Mouse (Mus musculus): ENCODE measurements around the gene Map2k5.

The Map2k5 gene

DNA sequence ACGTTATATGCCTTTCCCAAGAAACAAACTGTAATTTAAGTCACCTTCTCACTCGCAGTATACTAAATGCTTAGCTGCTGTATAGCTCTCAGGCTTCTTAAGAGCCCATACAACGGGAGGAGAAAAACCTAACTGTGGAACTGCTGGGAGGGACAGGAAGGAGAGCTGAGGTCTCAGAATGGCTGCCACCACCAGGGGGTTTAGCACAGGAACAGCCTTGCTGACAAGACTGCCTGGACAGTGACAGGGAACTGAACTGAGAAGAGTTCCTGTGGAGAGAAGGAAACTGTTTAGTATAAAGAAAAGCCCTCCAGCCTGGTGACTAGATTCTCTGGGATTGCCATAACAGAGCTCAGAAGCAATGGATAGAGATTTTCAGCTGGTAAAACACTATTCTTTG lies 35.9 kb downstream of the Map2k5 start:
- DNase-seq (ENCODE audit: low spot score in 2 of 2), result no peak

DNA sequence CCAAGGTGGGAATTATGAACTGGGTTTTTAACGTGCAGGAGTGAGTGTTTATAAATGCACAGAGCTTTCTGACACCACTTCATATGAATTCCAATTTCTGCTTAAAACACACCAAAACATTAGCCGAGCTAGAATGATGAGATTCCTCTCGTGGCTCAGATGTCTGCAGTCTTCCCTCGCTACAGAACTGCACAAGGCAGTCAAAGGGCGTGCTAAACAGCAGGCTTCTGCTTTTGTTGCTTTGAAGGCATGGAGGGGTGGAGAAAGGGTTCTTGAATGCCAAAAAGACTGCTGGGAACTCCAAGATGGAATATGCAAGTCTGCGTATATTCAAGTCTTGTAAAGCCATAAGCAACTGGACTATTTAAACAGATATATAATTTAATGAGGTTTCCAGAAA lies 38.4 kb downstream of the Map2k5 start:
- no peak for DNase-seq (ENCODE audit: low spot score in 2 of 2)

DNA sequence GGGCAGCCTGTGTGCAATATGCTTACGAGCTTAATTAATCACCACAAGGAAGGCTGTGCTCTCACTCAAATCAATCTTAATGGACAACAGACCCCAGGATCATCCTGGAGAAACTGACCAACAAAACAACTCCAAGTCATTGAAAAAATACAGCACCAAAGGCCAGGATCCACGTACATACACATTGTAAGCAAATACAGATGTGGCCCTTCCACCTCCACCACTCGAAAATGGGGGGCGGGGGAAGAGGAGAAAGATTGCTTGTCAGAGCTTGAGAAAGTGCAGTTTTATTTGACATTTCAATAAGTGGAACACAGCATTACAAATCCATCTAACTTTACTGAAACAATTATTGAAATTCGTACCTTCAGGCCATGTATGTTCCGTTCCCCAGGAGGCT lies 39.0 kb downstream of the Map2k5 start:
- DNase-seq (ENCODE audit: low spot score in 2 of 2), result no peak

- no peak for DNase-seq (ENCODE audit: low spot score in 2 of 2)
These were observed 41.9 kb downstream of the Map2k5 start for GRCm38 (mm10) chr9:63335816-63336215.

DNA sequence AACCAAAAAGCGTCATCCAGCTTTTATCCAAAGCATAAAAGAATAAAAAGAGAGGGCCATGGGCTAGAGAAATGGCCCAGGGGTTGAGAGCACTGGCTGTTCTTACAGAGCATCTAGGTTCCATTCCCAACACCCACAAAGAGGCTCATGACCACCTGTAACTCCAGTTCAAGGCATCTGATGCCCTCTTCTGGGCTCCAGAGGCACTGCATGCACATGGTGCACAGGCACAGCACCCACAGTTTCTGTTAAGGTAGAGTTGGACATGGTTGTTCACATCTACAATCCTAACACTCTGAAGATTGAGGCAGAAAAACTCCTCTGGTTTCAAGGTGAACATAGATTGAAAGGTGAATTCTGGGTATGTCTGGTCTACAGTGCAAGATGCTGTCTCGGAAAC lies 44.6 kb downstream of the Map2k5 start:
- DNase-seq (ENCODE audit: low spot score in 2 of 2), result no peak

DNA sequence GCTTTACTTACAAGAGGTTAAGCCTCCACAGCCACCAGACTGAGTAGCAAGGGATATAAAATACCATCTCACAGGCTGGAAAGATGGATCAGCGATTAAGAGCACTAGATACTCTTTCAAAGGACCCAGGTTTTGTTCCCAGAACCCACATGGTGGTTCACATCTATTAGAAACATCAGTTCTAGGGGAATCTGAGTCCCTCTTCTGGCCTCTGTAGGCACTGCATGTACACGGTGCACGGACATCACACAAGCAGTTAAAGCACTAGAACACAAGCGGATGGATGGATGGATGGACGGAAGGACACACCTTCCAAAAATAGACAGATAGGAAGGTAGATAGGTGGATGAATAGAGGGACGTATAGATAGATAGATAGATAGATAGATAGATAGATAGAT lies 46.5 kb downstream of the Map2k5 start:
- no peak for DNase-seq (ENCODE audit: low spot score in 2 of 2)

- no peak for DNase-seq (ENCODE audit: low spot score in 2 of 2)
These were observed 48.6 kb downstream of the Map2k5 start for GRCm38 (mm10) chr9:63328958-63329685.

DNA sequence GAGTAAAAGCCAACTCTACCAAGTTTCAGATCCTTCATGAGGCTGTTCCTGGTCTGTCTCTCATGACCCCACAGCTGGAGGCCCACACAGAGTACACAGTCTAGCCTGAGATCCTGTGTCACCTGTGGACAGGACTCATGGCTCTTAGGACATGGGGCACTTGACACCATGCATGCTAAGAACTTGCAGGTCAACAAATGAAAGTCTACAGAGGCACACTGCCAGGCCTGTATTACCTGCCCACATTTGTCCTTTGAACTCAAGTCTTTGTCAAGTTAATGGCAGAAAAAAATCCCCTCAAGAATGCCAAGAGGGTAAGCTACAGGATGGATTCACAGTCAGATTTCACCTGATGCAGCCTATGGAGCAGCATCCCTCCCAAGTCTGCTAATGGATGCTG lies 62.5 kb downstream of the Map2k5 start:
- no peak for DNase-seq (ENCODE audit: low spot score in 2 of 2)

GRCm38 (mm10) chr9:63314126-63314525 lies 63.6 kb downstream of the Map2k5 start:
- no peak for DNase-seq (ENCODE audit: low spot score in 2 of 2)

DNA sequence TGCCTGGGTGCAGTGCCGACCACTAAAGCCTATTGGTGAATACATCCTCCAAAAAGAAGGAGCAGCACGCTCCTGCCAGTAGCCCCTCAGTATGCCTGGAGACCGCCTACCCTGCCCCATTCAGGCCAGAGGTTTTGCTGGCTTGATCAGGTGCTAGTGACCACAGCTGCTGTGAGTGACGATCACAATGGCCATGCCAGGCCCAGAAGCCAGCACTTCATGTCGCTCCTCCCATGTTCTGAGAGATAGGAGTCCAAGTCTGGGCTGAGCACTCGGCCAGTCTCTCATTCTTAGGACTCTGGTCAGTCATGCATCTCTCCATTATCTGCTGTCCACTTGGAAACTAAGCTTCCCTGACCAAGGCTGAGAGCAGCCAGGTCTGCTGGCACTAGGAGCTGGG lies 67.7 kb downstream of the Map2k5 start:
- DNase-seq (ENCODE audit: low spot score in 2 of 2), result no peak

GRCm38 (mm10) chr9:63309008-63309407 lies 68.7 kb downstream of the Map2k5 start:
- no peak for DNase-seq (ENCODE audit: low spot score in 2 of 2)

GRCm38 (mm10) chr9:63308441-63308840 lies 69.3 kb downstream of the Map2k5 start:
- DNase-seq (ENCODE audit: low spot score in 2 of 2), result no peak

GRCm38 (mm10) chr9:63302511-63302910 lies 75.2 kb downstream of the Map2k5 start:
- DNase-seq (ENCODE audit: low spot score in 2 of 2), result no peak

DNA sequence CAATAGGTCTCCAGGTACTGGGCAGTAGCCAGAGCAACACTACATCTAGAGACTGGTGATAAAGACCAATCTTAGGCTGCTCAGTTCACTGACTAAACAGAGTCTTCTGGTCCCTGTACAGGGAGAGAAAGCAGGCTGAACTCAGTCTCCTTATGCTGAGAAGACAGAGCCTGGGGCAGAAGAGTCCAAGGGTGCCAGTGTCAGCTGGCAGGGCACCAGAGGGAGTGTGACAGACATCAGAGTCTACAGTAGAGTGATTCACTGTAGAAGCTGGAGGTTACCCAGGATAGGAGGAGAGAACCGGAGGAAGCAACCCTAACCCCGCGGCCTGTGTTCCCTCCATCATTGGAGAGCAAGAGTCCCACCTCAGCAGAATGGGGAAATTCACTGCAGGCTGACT lies 79.0 kb downstream of the Map2k5 start:
- DNase-seq (ENCODE audit: low spot score in 2 of 2), result no peak

- DNase-seq (ENCODE audit: low spot score in 2 of 2), result no peak
These were observed 82.1 kb downstream of the Map2k5 start for GRCm38 (mm10) chr9:63295551-63295958.

GRCm38 (mm10) chr9:63294846-63295245 lies 82.9 kb downstream of the Map2k5 start:
- no peak for DNase-seq (ENCODE audit: low spot score in 2 of 2)

DNA sequence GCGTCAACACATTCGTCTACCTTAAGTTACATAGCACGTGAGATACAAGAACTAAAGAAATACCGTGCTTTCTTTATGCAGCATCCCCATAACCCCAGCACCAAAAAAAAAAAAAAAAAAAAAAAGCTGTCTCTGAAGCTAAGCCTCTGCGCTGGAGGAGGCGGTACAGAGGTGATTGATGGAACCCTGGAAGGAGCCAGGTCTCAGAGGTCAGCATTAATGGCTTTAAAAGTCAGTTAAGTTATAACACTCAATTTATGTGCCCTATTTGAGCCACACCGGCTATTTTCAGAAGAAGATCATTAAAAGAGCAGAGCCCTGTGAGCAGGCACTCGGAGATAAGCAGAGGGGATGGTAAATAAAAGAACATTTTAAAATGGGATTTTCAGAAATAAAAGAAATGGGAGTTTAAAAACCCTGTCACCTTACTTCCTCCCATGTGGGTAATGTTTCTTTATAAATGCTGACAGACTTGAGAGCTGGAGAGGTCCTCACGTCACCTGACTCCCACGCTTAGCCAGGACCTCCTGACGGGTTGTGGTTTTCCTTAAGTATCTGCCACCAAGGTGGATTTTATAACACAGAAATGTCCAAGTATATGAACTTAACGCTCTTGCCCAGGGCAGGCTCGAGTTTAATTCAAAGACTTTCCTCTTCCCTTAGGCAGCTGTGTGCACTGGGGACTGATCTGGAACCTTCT lies 83.8 kb downstream of the Map2k5 start:
- no peak for DNase-seq (ENCODE audit: low spot score in 2 of 2)

DNA sequence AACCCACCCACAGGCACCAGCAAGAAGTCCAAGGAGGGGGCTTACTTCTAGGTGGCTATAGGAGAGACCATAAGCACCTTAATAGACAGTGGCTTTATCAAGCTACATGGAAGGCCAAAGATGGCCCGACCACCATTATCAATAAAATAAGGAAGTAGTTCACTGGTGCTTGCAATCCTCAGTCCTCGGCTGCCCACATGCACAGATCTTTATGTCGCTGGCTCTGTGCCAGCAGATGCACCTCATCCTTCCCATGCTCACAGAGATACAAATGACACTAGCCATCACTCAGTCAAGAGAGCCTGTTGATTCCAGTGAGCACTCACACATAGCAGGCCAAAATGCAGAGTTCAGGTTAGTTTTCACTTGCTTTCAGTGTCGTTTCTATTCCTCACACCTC lies 89.0 kb downstream of the Map2k5 start:
- no peak for DNase-seq (ENCODE audit: low spot score in 2 of 2)

DNA sequence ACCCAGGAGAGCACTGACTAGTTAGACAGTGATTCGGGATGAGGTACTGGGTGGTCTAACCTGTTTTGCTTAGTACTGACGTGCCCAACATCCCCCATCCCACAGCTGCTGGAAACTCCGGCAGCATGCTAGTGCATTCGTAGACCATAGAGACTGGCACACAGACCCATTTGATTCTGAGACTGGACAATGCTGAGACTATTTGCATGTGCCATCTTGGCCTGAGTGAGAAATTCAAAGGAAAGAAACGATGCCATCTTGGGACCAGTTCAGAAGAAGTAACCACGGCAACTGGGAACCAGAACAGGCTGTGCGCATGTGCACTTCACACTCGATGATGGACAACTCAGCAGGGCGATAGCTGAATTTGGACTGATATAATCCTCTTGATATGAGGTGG lies 93.3 kb downstream of the Map2k5 start:
- no peak for DNase-seq (ENCODE audit: low spot score in 2 of 2)

GRCm38 (mm10) chr9:63281996-63282395 lies 95.7 kb downstream of the Map2k5 start:
- no peak for DNase-seq (ENCODE audit: low spot score in 2 of 2)

DNA sequence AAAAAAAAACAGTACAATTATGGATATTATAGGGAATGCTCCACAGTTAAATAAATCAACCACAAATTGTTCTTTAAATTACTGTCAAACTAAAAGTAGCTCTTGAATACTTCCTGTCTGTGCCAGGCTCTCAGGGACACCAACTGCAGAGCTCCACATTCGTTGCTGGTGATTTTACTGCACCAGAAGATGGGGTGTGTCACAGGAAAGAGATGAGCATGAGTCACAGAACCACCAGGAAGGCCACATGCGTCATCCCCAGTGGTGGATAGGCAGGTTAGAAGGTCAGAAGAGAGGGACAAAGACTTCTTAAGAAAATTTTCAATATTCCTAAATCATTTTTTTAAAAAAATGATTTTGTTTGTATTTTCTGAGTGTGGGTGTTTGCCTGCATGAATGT lies 96.6 kb downstream of the Map2k5 start:
- DNase-seq (ENCODE audit: low spot score in 2 of 2), result no peak

DNA sequence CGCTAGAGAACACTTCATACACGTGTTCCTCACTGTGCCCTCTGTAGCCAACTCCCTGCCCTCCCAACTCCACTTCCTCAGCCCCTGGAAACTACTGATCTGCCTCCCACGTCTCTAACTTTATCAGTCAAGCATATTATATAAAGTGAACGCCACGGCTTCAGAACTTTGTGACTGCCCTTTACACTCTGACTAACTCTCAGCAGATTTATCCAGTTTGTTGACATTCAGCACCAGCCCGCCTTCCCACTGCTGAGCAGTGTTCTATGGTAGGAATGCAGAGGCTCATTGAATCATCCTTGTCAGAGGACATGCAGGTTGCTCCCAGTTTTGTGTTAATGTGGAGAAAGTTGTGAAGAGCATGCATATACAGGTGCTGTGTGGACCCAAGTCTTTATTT lies 103.9 kb downstream of the Map2k5 start:
- no peak for DNase-seq (ENCODE audit: low spot score in 2 of 2)

DNA sequence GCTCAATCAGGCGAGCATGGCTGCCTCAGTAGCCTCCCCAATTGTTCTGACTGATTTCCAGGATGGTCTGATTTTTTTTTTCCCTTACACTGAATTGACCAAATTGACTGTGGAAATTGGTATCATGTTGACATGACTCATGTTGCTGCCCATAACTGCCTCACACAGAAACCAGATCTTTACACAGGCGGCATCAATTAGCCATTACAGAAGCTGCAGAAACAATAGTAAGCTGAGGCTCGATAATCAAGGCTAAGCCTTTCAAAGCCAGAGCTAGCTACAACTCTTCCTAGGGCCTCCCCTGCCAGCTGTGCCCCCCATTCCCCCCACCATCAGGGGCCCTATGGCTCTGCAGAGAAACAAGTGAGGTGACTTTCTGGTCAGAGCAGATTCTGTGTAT lies 107.9 kb downstream of the Map2k5 start:
- DNase-seq (ENCODE audit: low spot score in 2 of 2), result no peak

GRCm38 (mm10) chr9:63263188-63263587 lies 114.5 kb downstream of the Map2k5 start:
- DNase-seq (ENCODE audit: low spot score in 2 of 2), result no peak

Measured in natural killer cell, adult 2 months (primary cell).